In genomic region chr15:99847207-99847881, GRCm38 (mm10) we compare ENCODE assay signal across 13 mouse cellular contexts. TPM values are rescaled to one million over a fixed set of nuclear protein-coding genes. Genes with fewer than 3 reads are reported as not detected.
DNase-seq lines count a peak whose midpoint lies in the region; ATAC-seq and TF ChIP-seq lines count a peak whose summit lies in the region.
"Had no signal": no experiment of that assay in that cellular context is flagged by ENCODE, and none has a peak within 500 bp of the region (broad histone marks: within the 10 kb centered on the region; RNA-seq: fewer than 3 reads in every experiment).

No protein-coding gene starts in this region.

- H3K9me3 ChIP-seq in kidney, embryonic 16.5 days (ENCODE audit: low read length) = no peaks in the 10 kb centered on the region
- no peaks in the 10 kb centered on the region for H3K9me3 ChIP-seq in ES-E14 (ENCODE audit: control insufficient read depth, insufficient read depth, low read depth, low read length)
- no peaks in the 10 kb centered on the region for H3K9me3 ChIP-seq in midbrain, embryonic 16.5 days (replicated peaks; ENCODE audit: control insufficient read depth, low read length, poor library complexity, severe bottlenecking)
- H3K9me3 ChIP-seq: forebrain, embryonic 13.5 days; heart, embryonic 15.5 days had no signal

- no peak overlapping the region; the same call in 1 of the 2 replicates for H3K4me3 ChIP-seq in kidney, embryonic 16.5 days (ENCODE audit: low read length)
- no peak overlapping the region for H3K4me3 ChIP-seq in ES-E14 (ENCODE audit: insufficient read depth in 1 of 2, low read depth in 1 of 2, low read length in 2 of 2, poor library complexity in 1 of 2, severe bottlenecking in 1 of 2)
- no peak overlapping the region for H3K4me3 ChIP-seq in midbrain, embryonic 16.5 days (ENCODE audit: low read depth, low read length)
- H3K4me3 ChIP-seq: forebrain, embryonic 13.5 days; heart, embryonic 15.5 days had no signal

- no peak for DNase-seq in kidney, adult 8-10 months
- no peak for DNase-seq in ES-E14 (ENCODE audit: low read depth, low spot score)
- DNase-seq in layer of hippocampus, adult 9-10 months (ENCODE audit: low spot score) = no peak
- DNase-seq in embryo, embryonic 9.5 days (ENCODE audit: extremely low spot score) = no peak
- DNase-seq: adrenal gland, postnatal 36 days; cerebellum, postnatal 25 days; spleen, adult 18-20 months had no signal

- 31% methylated on average over 13 of the region's 13 CpGs for WGBS in kidney, embryonic 16.5 days
- 80% methylated on average over 13 of the region's 13 CpGs for WGBS in midbrain, embryonic 16.5 days

- peak overlapping the region; percentile 28 for H3K4me2 ChIP-seq in kidney, embryonic 16.5 days (replicated peaks; ENCODE audit: low read depth, low read length)
- H3K4me2 ChIP-seq in midbrain, embryonic 16.5 days (ENCODE audit: low read length) = no peak overlapping the region
- H3K4me2 ChIP-seq: forebrain, embryonic 13.5 days; heart, embryonic 15.5 days had no signal

- in situ Hi-C loops in ES-E14 (cut with MboI; ENCODE audit: low sequenced_read_pairs in 2 of 2, unreplicated experiment in 2 of 2) = no loop called here

- no peaks in the 10 kb centered on the region for H3K27me3 ChIP-seq in kidney, embryonic 16.5 days (ENCODE audit: insufficient read depth, low read length)
- no peaks in the 10 kb centered on the region for H3K27me3 ChIP-seq in midbrain, embryonic 16.5 days (ENCODE audit: control insufficient read depth, insufficient read depth, low read depth, low read length)
- H3K27me3 ChIP-seq: forebrain, embryonic 13.5 days; heart, embryonic 15.5 days had no signal

- ATAC-seq in kidney, embryonic 16.5 days (ENCODE audit: low FRiP score, low TSS enrichment) = peak; percentile 41; the same call in 1 of the 2 replicates
- ATAC-seq in hematopoietic stem cell, adult 5-6 weeks (replicated peaks in 1 of 2; ENCODE audit: insufficient read depth in 1 of 2, low FRiP score in 2 of 2, low TSS enrichment in 1 of 2, low read depth in 1 of 2, poor library complexity in 2 of 2, severe bottlenecking in 2 of 2) = peak; percentile 49 to 53; a peak in 3 of 4 replicates
- ATAC-seq in megakaryocyte, adult 5-6 weeks (ENCODE audit: poor library complexity, severe bottlenecking) = peak; percentile 59
- no peak for ATAC-seq in midbrain, embryonic 16.5 days

- H3K9ac ChIP-seq in kidney, embryonic 16.5 days (replicated peaks; ENCODE audit: low read length) = no peak overlapping the region
- H3K9ac ChIP-seq in ES-E14 (ENCODE audit: insufficient read depth, low read depth, low read length, poor library complexity, severe bottlenecking) = no peak overlapping the region
- no peak overlapping the region for H3K9ac ChIP-seq in midbrain, embryonic 16.5 days (ENCODE audit: low read depth, low read length)
- H3K9ac ChIP-seq: heart, embryonic 15.5 days had no signal

- H3K4me1 ChIP-seq in kidney, embryonic 16.5 days (ENCODE audit: insufficient read depth, low read length) = peaks cover 22% of the 10 kb centered on the region
- peaks cover 2 to 12% of the 10 kb centered on the region in 2 experiments; a peak in 1 of 4 replicates for H3K4me1 ChIP-seq in ES-E14 (ENCODE audit: control insufficient read depth in 2 of 2, insufficient read depth in 2 of 2, low read length in 2 of 2, poor library complexity in 1 of 2)
- no peaks in the 10 kb centered on the region for H3K4me1 ChIP-seq in midbrain, embryonic 16.5 days (ENCODE audit: control insufficient read depth, insufficient read depth, low read length)

- H3K27ac ChIP-seq in kidney, embryonic 16.5 days (ENCODE audit: low read length) = peak overlapping the region; percentile 75
- no peak overlapping the region; the same call in 1 of the 2 replicates for H3K27ac ChIP-seq in ES-E14 (ENCODE audit: insufficient read depth, low read depth, low read length, poor library complexity, severe bottlenecking)
- H3K27ac ChIP-seq in midbrain, embryonic 16.5 days (ENCODE audit: low read length) = no peak overlapping the region
- H3K27ac ChIP-seq: heart, embryonic 15.5 days had no signal

- H3K36me3 ChIP-seq in kidney, embryonic 16.5 days (ENCODE audit: insufficient read depth, low read length) = no peaks in the 10 kb centered on the region
- peaks cover 16% of the 10 kb centered on the region; the same call in 1 of the 2 replicates for H3K36me3 ChIP-seq in ES-E14 (ENCODE audit: control insufficient read depth, insufficient read depth, low read length, poor library complexity, severe bottlenecking)
- no peaks in the 10 kb centered on the region; the same call in 1 of the 2 replicates for H3K36me3 ChIP-seq in midbrain, embryonic 16.5 days (ENCODE audit: control insufficient read depth, insufficient read depth, low read length)
- H3K36me3 ChIP-seq: heart, embryonic 15.5 days had no signal

TF ChIP-seq in ES-E14, 5 proteins besides CTCF, POLR2A, EP300 and RAD21:
- TF ChIP-seq ZNF384 (IDR thresholded peaks at IDR 0.05; ENCODE audit: low read depth, low read length) (no peak), MAFK (IDR thresholded peaks at IDR 0.05; ENCODE audit: insufficient read depth, low read depth, low read length) (0 out of 2 replicates have a peak, but pooled peaks have one; percentile 16), HCFC1 (IDR thresholded peaks at IDR 0.05; ENCODE audit: borderline replicate concordance, insufficient read depth, low read length) (no peak), CHD2 (IDR thresholded peaks at IDR 0.05; ENCODE audit: low read depth, low read length) (no peak)

RNA-seq across cellular contexts. Expression of gene Lima1, which starts 27.9 kb away (rescaled TPM):
- 54.7 and 62.1 TPM in 2 replicates for polyA plus RNA-seq in kidney, embryonic 16.5 days (2015; fragmentation: Nextera tagmentation; extraction: Ambion mirVana)
- total RNA-seq in ES-E14 (2012; rRNA removed) = 69.9 and 92.7 TPM in 2 replicates
- 6.4 and 6.5 TPM in 2 replicates for total RNA-seq in hematopoietic stem cell, adult 5-6 weeks (2017)
- total RNA-seq in megakaryocyte, adult 5-6 weeks (2015) = 17.7 and 22.6 TPM in 2 replicates
- total RNA-seq in megakaryocyte, adult 5-6 weeks (2017) = 27.1 and 37.8 TPM in 2 replicates
- polyA plus RNA-seq in midbrain, embryonic 16.5 days (2015; fragmentation: Nextera tagmentation; extraction: Ambion mirVana) = 11.8 and 15.2 TPM in 2 replicates
